Mouse (Mus musculus) intestine, postnatal 0 days (tissue): ENCODE measurements around the gene Nat8f2. TPM values are rescaled to one million over a fixed set of nuclear protein-coding genes. Genes with fewer than 3 reads are reported as not detected.
A peak's percentile ranks its signal among the peaks of the same experiment; 100 is the strongest.
"Not testable (repeated sequence)": the region's sequence is repeated elsewhere in the genome, so short reads cannot be mapped to it uniquely, and the experiment has no call there.

Source experiments
- ATAC-seq: fragments of 200-750 bp; cut with Nextera tagmentation; 2 replicates; pipeline ENCODE4 v1.8.0; 2017; ENCODE audit warnings: mild to moderate bottlenecking, moderate TSS enrichment, moderate library complexity
- H3K27ac ChIP-seq: fragments of 300-500 bp; sonication (generic); 2 replicates; pipeline ENCODE4 v1.5.1; 2014; ENCODE audit warnings: mild to moderate bottlenecking, low read depth, low read length, moderate library complexity
- H3K27me3 ChIP-seq: fragments of 300-500 bp; sonication (generic); replicated peaks from 2 replicates; pipeline ENCODE4 v1.6.1; 2014; ENCODE audit warnings: low read length, mixed read lengths; ENCODE audit not compliant: control insufficient read depth, insufficient read depth
- H3K36me3 ChIP-seq: fragments of 300-500 bp; sonication (generic); 2 replicates; pipeline ENCODE4 v1.6.1; 2014; ENCODE audit warnings: mild to moderate bottlenecking, moderate library complexity; ENCODE audit not compliant: control insufficient read depth, insufficient read depth
- H3K4me1 ChIP-seq: fragments of 300-500 bp; sonication (generic); replicated peaks from 2 replicates; pipeline ENCODE4 v1.6.1; 2014; ENCODE audit warnings: antibody characterized with exemption, low read length, mixed read lengths; ENCODE audit not compliant: control insufficient read depth, insufficient read depth
- H3K4me2 ChIP-seq: fragments of 300-500 bp; sonication (generic); replicated peaks from 2 replicates; pipeline ENCODE4 v1.6.1; 2014; ENCODE audit warnings: low read depth, mild to moderate bottlenecking, moderate library complexity
- H3K4me3 ChIP-seq: fragments of 300-500 bp; sonication (generic); 2 replicates; pipeline ENCODE4 v1.5.1; 2014; ENCODE audit warnings: low read depth, low read length
- H3K9ac ChIP-seq: fragments of 300-500 bp; sonication (generic); 2 replicates; pipeline ENCODE4 v1.6.1; 2014; ENCODE audit warnings: mild to moderate bottlenecking, low read depth, low read length
- H3K9me3 ChIP-seq: fragments of 300-500 bp; sonication (generic); 2 replicates; pipeline ENCODE4 v1.6.1; 2016; ENCODE audit warnings: mixed run types; ENCODE audit not compliant: control insufficient read depth
- CTCF ChIP-seq: sonication (generic); IDR thresholded peaks from 2 replicates; pipeline ENCODE4 v1.5.1; 2016; ENCODE audit warnings: low read depth, mild to moderate bottlenecking, control low read depth, antibody characterized with exemption, moderate library complexity
- WGBS: fragments of 180-500 bp; shearing (Covaris S2); extraction: QIAGEN DNeasy Blood & Tissue Kit; methylation state at CpG from one replicate; pipeline ENCODE4 v1.1.7; 2014; 5-methylcytosine and 5-hydroxymethylcytosine counted together
- polyA plus RNA-seq: library from polyadenylated mRNA; unstranded; fragments of >200 nt; fragmentation: Nextera tagmentation; extraction: Ambion mirVana; gene quantifications from 2 replicates; pipeline ENCODE4 v1.2.1, GENCODE M21; 2015

Gene Nat8f2
- polyA plus RNA-seq, 1 experiment from 2014 or later: 0.16 TPM

DNA sequence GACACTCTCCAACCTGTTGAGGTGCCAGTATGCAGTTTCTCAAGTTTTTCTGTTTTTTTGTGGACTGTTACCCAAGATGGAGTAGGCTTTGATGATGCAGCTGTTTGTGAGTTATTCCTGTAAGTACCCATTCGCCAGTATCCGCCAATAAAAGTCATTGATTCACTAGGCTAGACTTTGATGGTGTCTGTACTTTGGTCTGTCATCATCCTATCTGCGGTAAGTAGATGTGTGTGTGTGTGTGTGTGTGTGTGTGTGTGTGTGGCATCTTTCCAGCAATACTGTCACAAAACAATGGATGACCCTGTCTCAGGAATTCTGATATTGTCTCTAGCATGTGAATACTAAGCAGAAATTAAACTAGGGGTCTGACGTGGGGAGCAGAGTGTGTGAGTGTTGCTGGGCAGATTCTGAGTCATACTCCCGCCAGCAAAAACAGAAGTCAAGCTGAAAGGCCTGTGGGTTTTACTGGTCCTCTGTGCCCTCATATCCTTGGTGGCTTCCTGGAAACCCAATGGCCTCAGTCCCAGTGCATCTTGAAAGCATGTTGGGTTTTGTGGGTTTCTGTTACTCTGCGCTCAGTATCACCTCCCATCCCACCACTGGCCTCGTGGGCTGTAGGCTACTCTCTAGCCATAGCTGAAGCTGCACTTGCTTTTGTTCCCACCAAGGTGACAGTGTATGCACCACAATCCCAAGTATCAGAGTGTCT, 17.7 kb downstream of the Nat8f2 start:
- WGBS: 67% methylated on average over 7 of the region's 7 CpGs
- Histone ChIP-seq H3K9ac (no peak overlapping the region), H3K9me3 (no peaks in the 10 kb centered on the region), H3K27ac (no peak overlapping the region), H3K36me3 (no peaks in the 10 kb centered on the region), H3K27me3 (no peaks in the 10 kb centered on the region), H3K4me2 (no peak overlapping the region), H3K4me1 (no peaks in the 10 kb centered on the region), H3K4me3 (no peak overlapping the region)
- ATAC-seq: peak; percentile 78
- no peak for TF ChIP-seq CTCF

DNA sequence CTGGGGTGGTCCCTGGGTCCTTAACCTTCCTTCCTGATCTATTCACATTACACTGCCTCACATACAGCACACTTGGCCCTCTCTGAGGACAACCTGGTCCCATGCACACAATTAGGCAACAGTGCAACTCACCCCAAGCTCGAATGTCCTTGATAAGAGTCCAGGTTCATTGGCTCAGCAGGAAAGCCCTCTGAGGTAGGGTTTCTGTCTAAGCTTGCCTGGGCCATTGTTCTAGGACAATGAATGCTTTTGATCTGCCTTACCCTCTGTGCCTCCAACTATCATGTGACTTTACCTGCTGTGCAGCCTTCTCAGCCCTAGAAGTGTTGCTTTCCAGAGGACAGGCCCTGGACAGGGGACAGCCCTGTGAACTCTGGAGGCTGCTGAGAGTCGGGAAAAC, 19.7 kb downstream of the Nat8f2 start:
- ATAC-seq: no peak
- H3K27me3 ChIP-seq: no peaks in the 10 kb centered on the region
- no peaks in the 10 kb centered on the region for H3K9me3 ChIP-seq
- no peak for TF ChIP-seq CTCF
- H3K4me1 ChIP-seq: no peaks in the 10 kb centered on the region
- 16% methylated on average over 2 of the region's 2 CpGs for WGBS
- H3K4me3 ChIP-seq: no peak overlapping the region
- no peak overlapping the region for H3K4me2 ChIP-seq
- no peak overlapping the region for H3K9ac ChIP-seq
- no peaks in the 10 kb centered on the region for H3K36me3 ChIP-seq
- no peak overlapping the region for H3K27ac ChIP-seq

DNA sequence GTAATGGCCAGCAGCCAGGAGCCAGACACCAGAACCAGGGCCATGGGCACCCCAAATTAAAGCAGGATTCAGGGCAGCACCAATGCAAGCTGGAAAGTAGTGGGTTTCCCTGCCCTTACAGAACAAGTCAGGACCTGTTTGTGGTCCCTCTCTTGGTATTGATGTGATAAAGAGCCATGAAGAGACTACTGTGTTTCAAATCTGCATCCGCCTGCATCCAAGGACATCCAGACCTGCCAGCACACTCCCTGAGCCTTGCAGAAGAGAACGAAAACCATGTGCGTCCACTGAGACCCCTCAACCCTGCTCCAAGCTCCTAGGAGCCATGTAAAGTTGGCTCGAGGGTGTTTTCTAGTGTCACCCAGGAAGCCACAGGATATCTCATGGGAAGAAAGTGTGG, 20.8 kb downstream of the Nat8f2 start:
- Histone ChIP-seq H3K4me3 (no peak overlapping the region), H3K4me1 (no peaks in the 10 kb centered on the region), H3K36me3 (no peaks in the 10 kb centered on the region), H3K9ac (no peak overlapping the region), H3K27ac (no peak overlapping the region), H3K4me2 (no peak overlapping the region), H3K27me3 (no peaks in the 10 kb centered on the region), H3K9me3 (no peaks in the 10 kb centered on the region)
- no peak for TF ChIP-seq CTCF
- 86% methylated on average over 4 of the region's 4 CpGs for WGBS
- ATAC-seq: no peak

DNA sequence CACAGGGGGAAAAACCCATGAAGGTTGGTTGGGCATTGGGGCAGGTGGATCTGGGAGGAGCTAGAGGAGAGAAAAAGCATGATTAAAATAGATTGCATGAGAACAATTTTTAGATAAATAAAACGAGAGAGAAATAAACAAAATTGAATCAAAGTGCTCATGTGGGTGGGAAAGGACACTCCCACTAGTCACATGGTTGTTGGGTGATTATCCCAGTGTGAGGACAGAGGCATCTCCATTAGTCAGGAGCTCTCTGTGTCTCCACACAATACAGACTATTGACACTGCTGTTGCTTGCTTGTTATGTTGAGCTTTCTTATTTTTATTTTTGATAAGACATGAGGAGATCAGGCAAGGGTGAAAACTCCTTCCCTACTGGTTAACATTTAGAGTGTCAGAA, 22.0 kb downstream of the Nat8f2 start:
- Histone ChIP-seq H3K4me3 (no peak overlapping the region), H3K36me3 (no peaks in the 10 kb centered on the region), H3K4me2 (no peak overlapping the region), H3K27me3 (no peaks in the 10 kb centered on the region), H3K9ac (no peak overlapping the region), H3K9me3 (no peaks in the 10 kb centered on the region), H3K4me1 (no peaks in the 10 kb centered on the region), H3K27ac (no peak overlapping the region)
- 38% methylated on average over 1 of the region's 1 CpGs for WGBS
- ATAC-seq: no peak
- no peak for TF ChIP-seq CTCF

DNA sequence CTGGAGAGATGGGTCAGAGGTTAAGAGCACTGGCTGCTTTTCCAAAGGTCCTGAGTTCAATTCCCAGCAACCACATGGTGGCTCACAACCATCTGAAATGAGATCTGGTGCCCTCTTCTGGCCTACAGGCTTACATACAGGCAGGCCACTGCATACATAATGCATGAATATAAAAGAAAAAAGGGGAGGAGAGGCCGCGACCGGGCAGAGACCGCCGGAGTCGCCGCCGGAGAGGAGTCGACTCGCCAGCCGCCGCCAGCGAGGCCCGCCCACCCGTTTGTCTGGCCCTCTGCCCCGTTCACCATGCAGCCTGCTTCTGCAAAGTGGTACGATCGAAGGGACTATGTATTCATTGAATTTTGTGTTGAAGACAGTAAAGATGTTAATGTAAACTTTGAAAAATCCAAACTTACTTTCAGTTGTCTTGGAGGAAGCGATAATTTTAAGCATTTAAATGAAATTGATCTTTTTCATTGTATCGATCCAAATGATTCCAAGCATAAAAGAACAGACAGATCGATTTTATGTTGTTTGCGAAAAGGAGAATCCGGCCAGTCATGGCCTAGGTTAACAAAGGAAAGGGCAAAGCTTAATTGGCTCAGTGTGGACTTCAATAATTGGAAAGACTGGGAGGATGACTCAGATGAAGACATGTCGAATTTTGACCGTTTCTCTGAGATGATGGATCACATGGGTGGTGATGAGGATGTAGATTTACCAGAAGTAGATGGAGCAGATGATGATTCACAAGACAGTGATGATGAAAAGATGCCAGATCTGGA, 25.1 kb downstream of the Nat8f2 start:
- H3K9me3 ChIP-seq, H3K36me3 ChIP-seq, H3K27ac ChIP-seq, H3K4me3 ChIP-seq, H3K4me2 ChIP-seq, H3K4me1 ChIP-seq, ATAC-seq, H3K27me3 ChIP-seq, H3K9ac ChIP-seq: not testable (repeated sequence)
- TF ChIP-seq CTCF: 0 out of 2 replicates have a peak, but pooled peaks have one; percentile 10
- 81% methylated on average over 22 of the region's 25 CpGs for WGBS

DNA sequence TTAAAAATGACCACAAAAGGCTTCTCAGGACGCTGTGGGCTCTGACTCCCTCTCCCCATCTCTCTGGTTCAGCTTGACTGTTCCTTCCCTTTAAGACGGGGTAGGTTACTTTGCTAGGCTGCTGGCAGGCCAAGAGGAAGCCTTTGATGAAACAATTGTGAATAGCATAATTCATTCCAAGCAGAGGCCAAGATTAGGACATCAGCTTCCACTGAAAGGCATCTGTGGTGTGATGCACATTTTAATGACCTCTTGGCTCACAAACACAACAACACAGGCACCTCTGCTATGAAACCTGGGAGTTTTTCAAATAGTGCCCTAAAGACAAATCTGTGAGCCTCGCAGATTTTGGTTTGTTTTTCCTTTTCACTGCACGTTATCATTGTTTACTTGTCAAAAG, 29.0 kb downstream of the Nat8f2 start:
- Histone ChIP-seq H3K4me2 (no peak overlapping the region), H3K27ac (no peak overlapping the region), H3K27me3 (no peaks in the 10 kb centered on the region), H3K4me3 (no peak overlapping the region), H3K9ac (no peak overlapping the region), H3K36me3 (no peaks in the 10 kb centered on the region), H3K9me3 (no peaks in the 10 kb centered on the region), H3K4me1 (no peaks in the 10 kb centered on the region)
- WGBS: 65% methylated on average over 4 of the region's 4 CpGs
- no peak for ATAC-seq
- no peak for TF ChIP-seq CTCF
